Mouse (Mus musculus) CH12.LX (cell line): Measurements from ENCODE around the gene Top3b. TPM values are rescaled to one million over a fixed set of nuclear protein-coding genes. Genes with fewer than 3 reads are reported as not detected.
"Not testable (repeated sequence)": the region's sequence is repeated elsewhere in the genome, so short reads cannot be mapped to it uniquely, and the experiment has no call there.

ENCODE experiments used
- DNase-seq: peaks from one replicate; pipeline ENCODE4 v3.0.0-alpha.2; 2013; ENCODE audit errors: extremely low read depth
- H3K27ac ChIP-seq: 2 replicates; pipeline ENCODE4 v1.5.1; 2012; ENCODE audit warnings: low read depth, mild to moderate bottlenecking, control low read depth, moderate library complexity; ENCODE audit not compliant: insufficient read depth
- H3K27me3 ChIP-seq: replicated peaks from 2 replicates; pipeline ENCODE3; 2012; ENCODE audit warnings: inconsistent platforms
- H3K36me3 ChIP-seq, 2 experiments: replicated peaks in 1 of 2; 2 replicates each; pipeline versions ENCODE3 to v1.6.1; 2012; ENCODE audit warnings: inconsistent platforms in 1 of 2, low read length in 1 of 2, mild to moderate bottlenecking in 1 of 2, mixed read lengths in 1 of 2, moderate library complexity in 1 of 2; ENCODE audit not compliant: control insufficient read depth in 1 of 2, insufficient read depth in 1 of 2
- H3K4me1 ChIP-seq, 2 experiments: 2 replicates each; pipeline ENCODE4 v1.6.1; 2012; ENCODE audit warnings: inconsistent platforms in 1 of 2, moderate library complexity in 1 of 2; ENCODE audit not compliant: insufficient read depth in 2 of 2, control insufficient read depth in 1 of 2
- H3K4me2 ChIP-seq: 2 replicates; pipeline ENCODE4 v1.6.1; 2012; ENCODE audit warnings: low read depth, mild to moderate bottlenecking, control low read depth; ENCODE audit not compliant: poor library complexity, insufficient read depth, severe bottlenecking
- H3K4me3 ChIP-seq, 3 experiments: fragments of 150-350 bp in 1 of 3; sonication (generic) in 1 of 3; replicated peaks in 1 of 3; 2 replicates each; pipeline versions ENCODE3 to v1.5.1; 2011 to 2012; ENCODE audit warnings: low read depth in 2 of 3, low read length in 2 of 3, mild to moderate bottlenecking in 2 of 3, moderate library complexity in 2 of 3, control low read depth in 1 of 3, improper control_type of control experiment in 1 of 3, inconsistent platforms in 1 of 3, mixed read lengths in 1 of 3; ENCODE audit not compliant: poor library complexity in 1 of 3
- H3K79me2 ChIP-seq: replicated peaks from 2 replicates; pipeline ENCODE4 v1.6.1; 2012; ENCODE audit warnings: mild to moderate bottlenecking, moderate library complexity; ENCODE audit not compliant: control insufficient read depth, poor library complexity, insufficient read depth, severe bottlenecking; ENCODE audit errors: extremely low read depth
- H3K9ac ChIP-seq: 2 replicates; pipeline ENCODE4 v1.6.1; 2012; ENCODE audit warnings: low read depth, mild to moderate bottlenecking, control low read depth, moderate library complexity; ENCODE audit not compliant: insufficient read depth
- H3K9me3 ChIP-seq: replicated peaks from 2 replicates; pipeline ENCODE3; 2012; ENCODE audit warnings: low read length, inconsistent platforms, mixed read lengths
- CHD1 ChIP-seq: IDR thresholded peaks from 2 replicates; pipeline ENCODE4 v1.6.1; 2012; ENCODE audit warnings: low read depth, low read length, improper control_type of control experiment, inconsistent platforms
- CHD2 ChIP-seq: IDR thresholded peaks from 2 replicates; pipeline ENCODE4 v1.6.1; 2011; ENCODE audit warnings: low read length, improper control_type of control experiment
- CTCF ChIP-seq, 2 experiments: IDR thresholded peaks in 1 of 2; conservative IDR thresholded peaks in 1 of 2; 2 replicates each; pipeline ENCODE4 v1.5.1; 2011 to 2012; ENCODE audit warnings: low read depth in 2 of 2, low read length in 2 of 2, improper control_type of control experiment in 1 of 2, inconsistent platforms in 1 of 2, mild to moderate bottlenecking in 1 of 2, moderate library complexity in 1 of 2
- E2F4 ChIP-seq: IDR thresholded peaks from 2 replicates; pipeline ENCODE4 v1.6.1; 2011; ENCODE audit warnings: low read depth, low read length, improper control_type of control experiment; ENCODE audit not compliant: insufficient replicate concordance
- ETS1 ChIP-seq: conservative IDR thresholded peaks from 2 replicates; pipeline ENCODE4 v1.6.1; 2012; ENCODE audit warnings: low read depth, mild to moderate bottlenecking, inconsistent platforms, low read length, improper control_type of control experiment, moderate library complexity
- GABPA ChIP-seq: IDR thresholded peaks from 2 replicates; pipeline ENCODE4 v1.6.1; 2012; ENCODE audit warnings: low read depth, low read length, improper control_type of control experiment, inconsistent platforms; ENCODE audit not compliant: insufficient replicate concordance
- JUND ChIP-seq: conservative IDR thresholded peaks from 2 replicates; pipeline ENCODE4 v1.6.1; 2011; ENCODE audit warnings: low read depth, low read length, improper control_type of control experiment
- MAFK ChIP-seq: IDR thresholded peaks from 2 replicates; pipeline ENCODE4 v1.6.1; 2011; ENCODE audit warnings: low read length, improper control_type of control experiment; ENCODE audit not compliant: insufficient replicate concordance
- MAX ChIP-seq: IDR thresholded peaks from 2 replicates; pipeline ENCODE4 v1.6.1; 2011; ENCODE audit warnings: low read length, improper control_type of control experiment
- MXI1 ChIP-seq: IDR thresholded peaks from 2 replicates; pipeline ENCODE4 v1.6.1; 2011; ENCODE audit warnings: mild to moderate bottlenecking, low read depth, low read length, improper control_type of control experiment
- MYC ChIP-seq: IDR thresholded peaks from 2 replicates; pipeline ENCODE4 v1.6.1; 2011; ENCODE audit warnings: low read depth, mild to moderate bottlenecking, improper control_type of control experiment, low read length
- PAX5 ChIP-seq: IDR thresholded peaks from 2 replicates; pipeline ENCODE4 v1.6.1; 2012; ENCODE audit warnings: low read length, inconsistent platforms, mixed read lengths
- RCOR1 ChIP-seq: conservative IDR thresholded peaks from 2 replicates; pipeline ENCODE4 v1.6.1; 2012; ENCODE audit warnings: low read depth, mild to moderate bottlenecking, inconsistent platforms, low read length, improper control_type of control experiment
- TBP ChIP-seq: conservative IDR thresholded peaks from 2 replicates; pipeline ENCODE4 v1.6.1; 2011; ENCODE audit warnings: low read depth, low read length, improper control_type of control experiment
- TCF12 ChIP-seq: IDR thresholded peaks from 2 replicates; pipeline ENCODE4 v1.6.1; 2014; ENCODE audit warnings: low read depth, mild to moderate bottlenecking, inconsistent platforms, low read length, improper control_type of control experiment
- USF1 ChIP-seq: IDR thresholded peaks from 2 replicates; pipeline ENCODE4 v1.6.1; 2014; ENCODE audit warnings: low read depth, mild to moderate bottlenecking, inconsistent platforms, low read length, improper control_type of control experiment
- ZC3H11A ChIP-seq: IDR thresholded peaks from 2 replicates; pipeline ENCODE4 v1.6.1; 2012; ENCODE audit warnings: low read depth, mild to moderate bottlenecking, inconsistent platforms, low read length, improper control_type of control experiment
- ZNF384 ChIP-seq: IDR thresholded peaks from 2 replicates; pipeline ENCODE4 v1.6.1; 2012; ENCODE audit warnings: low read depth, low read length, improper control_type of control experiment, inconsistent platforms
- dilution Hi-C: fragments of 300-500 bp; cut with MboI; formaldehyde crosslinking; loops from 2 replicates; pipeline ENCODE4 v1.14.3; 2020; ENCODE audit warnings: low sequenced_read_pairs; ENCODE audit not compliant: extremely low pct_unique_long_range_greater_than_20kb, extremely low pct_ligation_motif_present
- in situ Hi-C: fragments of 300-500 bp; cut with MboI; formaldehyde crosslinking; loops from 3 replicates; pipeline ENCODE4 v1.14.3; 2019; ENCODE audit warnings: low sequenced_read_pairs, low pct_ligation_motif_present, low pct_unique_long_range_greater_than_20kb, mixed read lengths
- polyA plus RNA-seq: library from polyadenylated mRNA; unstranded; fragments of >175 nt; gene quantifications from 2 replicates; pipeline ENCODE4 v1.2.1, GENCODE M21; 2012; ENCODE audit warnings: low read depth; ENCODE audit not compliant: insufficient read length
- total RNA-seq, 2 experiments: library from RNA; depleted of rRNA; stranded (reverse); fragments of 300-350 nt in 1 of 2; fragments of >200 nt in 1 of 2; gene quantifications; 2 replicates each; pipeline ENCODE4 v1.2.3; 2012 to 2014

Top3b gene
- total and polyA plus RNA-seq, 3 experiments: 56.7 to 88.4 (median 61.8) TPM

GRCm38 (mm10) chr16:16926536-16926935 is 56.0 kb downstream of the Top3b start:
- no peak for DNase-seq
- Histone ChIP-seq H3K4me2 (no peak overlapping the region), H3K4me1 (peaks cover 7 to 23% of the 10 kb centered on the region in 2 experiments), H3K36me3 (peaks cover 24 to 68% of the 10 kb centered on the region in 2 experiments), H3K27me3 (no peaks in the 10 kb centered on the region), H3K9me3 (no peaks in the 10 kb centered on the region), H3K4me3 (no peak overlapping the region), H3K9ac (no peak overlapping the region), H3K27ac (no peak overlapping the region), H3K79me2 (no peaks in the 10 kb centered on the region)
- TF ChIP-seq USF1 (no peak), PAX5 (no peak), CHD2 (no peak), MAX (no peak), CHD1 (no peak), TBP (no peak), ETS1 (no peak), ZNF384 (no peak), RCOR1 (no peak), MAFK (no peak), CTCF (conservative IDR thresholded peaks at IDR 0.05 in 1 of 2, IDR thresholded peaks at IDR 0.05 in 1 of 2; ENCODE audit: low read depth in 2 of 2, low read length in 2 of 2) (no peak), ZC3H11A (no peak), TCF12 (no peak), E2F4 (no peak), MXI1 (no peak), MYC (no peak), GABPA (no peak), JUND (no peak)
- dilution Hi-C loops (no loop called here), in situ Hi-C loops (loop anchor here (5.0 to 10.0 kb wide), 2 partner anchors 51 to 148 kb away; no protein-coding TSS in a partner anchor)

- peaks cover 10 to 45% of the 10 kb centered on the region in 2 experiments for H3K36me3 ChIP-seq
- H3K9ac ChIP-seq, H3K79me2 ChIP-seq, dilution Hi-C loops, DNase-seq, H3K27ac ChIP-seq, H3K4me3 ChIP-seq, H3K4me2 ChIP-seq, H3K27me3 ChIP-seq, H3K9me3 ChIP-seq: not testable (repeated sequence)
- in situ Hi-C loops: loop anchor here (5.0 to 10.0 kb wide), 2 partner anchors 48 to 146 kb away; no protein-coding TSS in a partner anchor
- peaks cover 7 to 20% of the 10 kb centered on the region in 2 experiments for H3K4me1 ChIP-seq
These were observed 58.4 kb downstream of the Top3b start for GRCm38 (mm10) chr16:16928908-16929307.
